Mouse (Mus musculus) induced T-regulatory cell, adult 2 months (primary cell): Measurements from ENCODE around the gene Metap1d.
A peak's percentile ranks its signal among the peaks of the same experiment; 100 is the strongest.

Experiments
- DNase-seq: peaks from one replicate; pipeline ENCODE4 v3.0.0-alpha.2; 2012; ENCODE audit warnings: low read depth

Gene Metap1d

GRCm38 (mm10) chr2:71453161-71453916 lies at the start of gene Metap1d:
TSS of gene Metap1d (plus strand) at chr2:71453276.
- peak; percentile 95 for DNase-seq

GRCm38 (mm10) chr2:71405613-71406012 lies 47.5 kb upstream of the Metap1d start:
- no peak for DNase-seq

GRCm38 (mm10) chr2:71418760-71419280 lies 34.3 kb upstream of the Metap1d start:
- DNase-seq, result no peak

GRCm38 (mm10) chr2:71419408-71419807 lies 33.7 kb upstream of the Metap1d start:
- no peak for DNase-seq

- DNase-seq, result no peak
These were observed 32.1 kb upstream of the Metap1d start for GRCm38 (mm10) chr2:71420895-71421425.

- no peak for DNase-seq
These were observed 28.5 kb upstream of the Metap1d start for GRCm38 (mm10) chr2:71424545-71424944.

GRCm38 (mm10) chr2:71435440-71435839 lies 17.6 kb upstream of the Metap1d start:
- no peak for DNase-seq

- DNase-seq, result no peak
These were observed 9.7 kb upstream of the Metap1d start for GRCm38 (mm10) chr2:71443376-71443775.

GRCm38 (mm10) chr2:71445536-71446196 lies 7.4 kb upstream of the Metap1d start:
- no peak for DNase-seq

GRCm38 (mm10) chr2:71449604-71450003 lies 3.5 kb upstream of the Metap1d start:
- peak; percentile 9 for DNase-seq

- no peak for DNase-seq
These were observed 1.3 kb upstream of the Metap1d start for GRCm38 (mm10) chr2:71451761-71452160.

GRCm38 (mm10) chr2:71453917-71454260 lies 813 bp downstream of the Metap1d start:
- DNase-seq, result no peak

- DNase-seq, result no peak
These were observed 5.5 kb downstream of the Metap1d start for GRCm38 (mm10) chr2:71458624-71459023.

GRCm38 (mm10) chr2:71459659-71460058 lies 6.6 kb downstream of the Metap1d start:
- DNase-seq, result no peak

- DNase-seq, result no peak
These were observed 8.1 kb downstream of the Metap1d start for GRCm38 (mm10) chr2:71461139-71461538.

GRCm38 (mm10) chr2:71461589-71461988 lies 8.5 kb downstream of the Metap1d start:
- no peak for DNase-seq

GRCm38 (mm10) chr2:71462066-71462465 lies 9.0 kb downstream of the Metap1d start:
- no peak for DNase-seq

GRCm38 (mm10) chr2:71462553-71462952 lies 9.5 kb downstream of the Metap1d start:
- DNase-seq, result no peak

GRCm38 (mm10) chr2:71466103-71466502 lies 13.0 kb downstream of the Metap1d start:
- DNase-seq, result no peak

GRCm38 (mm10) chr2:71466861-71467450 lies 13.9 kb downstream of the Metap1d start:
- DNase-seq, result no peak

- no peak for DNase-seq
These were observed 18.0 kb downstream of the Metap1d start for GRCm38 (mm10) chr2:71471094-71471493.

GRCm38 (mm10) chr2:71473830-71474229 lies 20.8 kb downstream of the Metap1d start:
- no peak for DNase-seq

- no peak for DNase-seq
These were observed 21.3 kb downstream of the Metap1d start for GRCm38 (mm10) chr2:71474345-71474744.
